Mouse (Mus musculus): Measurements from ENCODE around the gene Frmd4b.

- TF ChIP-seq CTCF (IDR thresholded peaks at IDR 0.05; ENCODE audit: borderline replicate concordance, insufficient read depth, low read depth, low read length) (no peak), POLR2A (IDR thresholded peaks at IDR 0.05; ENCODE audit: borderline replicate concordance, insufficient read depth, low read length) (no peak)
Measured at GRCm38 (mm10) chr6:97487535-97488081, 129.7 kb downstream of the Frmd4b start.

Measured in cerebellum, adult 2 months (tissue).